Mouse (Mus musculus): ENCODE data around the gene Gm7879.
"Not testable (repeated sequence)": the region's sequence is repeated elsewhere in the genome, so short reads cannot be mapped to it uniquely, and the experiment has no call there.

Gm7879 gene

GRCm38 (mm10) chr5:43912844-43913243 lies at the start of gene Gm7879:
Gm7879 (plus strand) TSS chr5:43913144.
- DNase-seq, result not testable (repeated sequence)

GRCm38 (mm10) chr5:43863642-43864041 lies 49.3 kb upstream of the Gm7879 start:
- DNase-seq, result no peak

- no peak for DNase-seq
Measured at GRCm38 (mm10) chr5:43865316-43865715, 47.6 kb upstream of the Gm7879 start.

- no peak for DNase-seq
Measured at GRCm38 (mm10) chr5:43868253-43868652, 44.7 kb upstream of the Gm7879 start, which contains the start of gene Cd38. Cd38 (plus strand) TSS chr5:43868553.

GRCm38 (mm10) chr5:43868711-43869600 lies 44.0 kb upstream of the Gm7879 start:
- DNase-seq, result peak; percentile 22

GRCm38 (mm10) chr5:43871845-43872244 lies 41.1 kb upstream of the Gm7879 start:
- DNase-seq, result no peak

- DNase-seq, result no peak
Measured at GRCm38 (mm10) chr5:43872652-43873051, 40.3 kb upstream of the Gm7879 start.

- no peak for DNase-seq
Measured at GRCm38 (mm10) chr5:43882034-43882433, 30.9 kb upstream of the Gm7879 start.

- no peak for DNase-seq
Measured at GRCm38 (mm10) chr5:43885060-43885820, 27.7 kb upstream of the Gm7879 start.

- DNase-seq, result no peak
Measured at GRCm38 (mm10) chr5:43892386-43892785, 20.6 kb upstream of the Gm7879 start.

- DNase-seq, result no peak
Measured at GRCm38 (mm10) chr5:43894113-43894512, 18.8 kb upstream of the Gm7879 start.

GRCm38 (mm10) chr5:43895931-43896330 lies 17.0 kb upstream of the Gm7879 start:
- DNase-seq, result no peak

GRCm38 (mm10) chr5:43904685-43905084 lies 8.3 kb upstream of the Gm7879 start:
- no peak for DNase-seq

- DNase-seq, result no peak
Measured at GRCm38 (mm10) chr5:43909213-43909612, 3.7 kb upstream of the Gm7879 start.

- DNase-seq, result no peak
Measured at GRCm38 (mm10) chr5:43910006-43910405, 2.9 kb upstream of the Gm7879 start.

GRCm38 (mm10) chr5:43915261-43915886 lies 2.4 kb downstream of the Gm7879 start:
- no peak for DNase-seq

- no peak for DNase-seq
Measured at GRCm38 (mm10) chr5:43921877-43922276, 8.9 kb downstream of the Gm7879 start.

- no peak for DNase-seq
Measured at GRCm38 (mm10) chr5:43923933-43924332, 11.0 kb downstream of the Gm7879 start.

GRCm38 (mm10) chr5:43927729-43928128 lies 14.8 kb downstream of the Gm7879 start:
- DNase-seq, result no peak

GRCm38 (mm10) chr5:43933269-43933668 lies 20.3 kb downstream of the Gm7879 start:
- no peak for DNase-seq

- no peak for DNase-seq
Measured at GRCm38 (mm10) chr5:43947330-43947977, 34.5 kb downstream of the Gm7879 start.

- peak; percentile 2 for DNase-seq
Measured at GRCm38 (mm10) chr5:43948111-43948743, 35.3 kb downstream of the Gm7879 start.

Measured in cerebellum, adult 9-11 months (tissue).